Mouse (Mus musculus) limb, embryonic 11.5 days (tissue): ENCODE data around the gene Sox21. TPM values are rescaled to one million over a fixed set of nuclear protein-coding genes. Genes with fewer than 3 reads are reported as not detected.
A peak's percentile ranks its signal among the peaks of the same experiment; 100 is the strongest.

Experiments
- ATAC-seq: fragments of 200-750 bp; cut with Nextera tagmentation; 2 replicates; pipeline ENCODE4 v1.8.0; 2017; ENCODE audit warnings: low read depth; ENCODE audit not compliant: insufficient number of reproducible peaks, low FRiP score, low TSS enrichment
- DNase-seq: peaks from one replicate; pipeline ENCODE4 v3.0.0-alpha.2; 2015; ENCODE audit warnings: low spot score
- H3K27ac ChIP-seq: fragments of 300-500 bp; sonication (generic); replicated peaks from 2 replicates; pipeline ENCODE4 v1.5.1; 2014; ENCODE audit warnings: low read depth, mild to moderate bottlenecking, low read length
- H3K27me3 ChIP-seq: fragments of 300-500 bp; sonication (generic); 2 replicates; pipeline ENCODE4 v1.6.1; 2014; ENCODE audit warnings: mild to moderate bottlenecking, low read length, mixed read lengths; ENCODE audit not compliant: control insufficient read depth, insufficient read depth
- H3K36me3 ChIP-seq: fragments of 300-500 bp; sonication (generic); 2 replicates; pipeline ENCODE4 v1.6.1; 2014; ENCODE audit warnings: mild to moderate bottlenecking, low read length, moderate library complexity, mixed read lengths; ENCODE audit not compliant: control insufficient read depth, insufficient read depth
- H3K4me1 ChIP-seq: fragments of 300-500 bp; sonication (generic); 2 replicates; pipeline ENCODE4 v1.6.1; 2014; ENCODE audit warnings: low read length, mixed read lengths; ENCODE audit not compliant: control insufficient read depth, insufficient read depth
- H3K4me2 ChIP-seq: fragments of 300-500 bp; sonication (generic); 2 replicates; pipeline ENCODE4 v1.6.1; 2014; ENCODE audit warnings: low read depth, mild to moderate bottlenecking, moderate library complexity; ENCODE audit not compliant: severe bottlenecking
- H3K4me3 ChIP-seq: fragments of 300-500 bp; sonication (generic); 2 replicates; pipeline ENCODE4 v1.5.1; 2014; ENCODE audit warnings: low read depth, low read length
- H3K9ac ChIP-seq: fragments of 300-500 bp; sonication (generic); 2 replicates; pipeline ENCODE4 v1.6.1; 2014; ENCODE audit warnings: mild to moderate bottlenecking, low read length
- H3K9me3 ChIP-seq: fragments of 300-500 bp; sonication (generic); 2 replicates; pipeline ENCODE4 v1.6.1; 2016; ENCODE audit warnings: low read length; ENCODE audit not compliant: control insufficient read depth
- WGBS: fragments of 180-500 bp; shearing (Covaris S2); extraction: QIAGEN DNeasy Blood & Tissue Kit; methylation state at CpG from one replicate; pipeline ENCODE4 v1.1.7; 2014; 5-methylcytosine and 5-hydroxymethylcytosine counted together
- polyA plus RNA-seq: library from polyadenylated mRNA; unstranded; fragments of >200 nt; fragmentation: Nextera tagmentation; extraction: Ambion mirVana; gene quantifications from 2 replicates; pipeline ENCODE4 v1.2.1, GENCODE M21; 2014

Sox21 gene
- polyA plus RNA-seq, 1 experiment from 2014 or later: 0.13 TPM

DNA sequence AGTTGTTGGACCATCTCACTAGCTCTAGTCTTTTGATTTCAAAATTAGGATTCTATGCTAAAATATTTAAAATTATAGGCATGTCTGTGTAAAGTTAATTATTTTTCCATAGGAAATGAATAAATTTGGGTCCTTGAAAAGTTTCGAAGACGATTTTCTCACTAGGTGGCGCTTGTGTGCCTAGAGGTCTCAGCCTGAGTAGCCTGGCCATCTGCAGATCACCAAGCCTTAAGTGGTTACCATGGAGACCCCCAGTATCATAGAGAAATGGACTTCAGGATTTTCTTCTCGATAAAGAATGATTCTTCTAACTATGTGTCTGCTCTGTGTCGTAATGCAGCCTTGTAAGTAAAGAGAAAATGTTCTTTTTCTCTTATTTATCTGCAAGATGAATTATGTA, 27.2 kb downstream of the Sox21 start:
- H3K27ac ChIP-seq: no peak overlapping the region
- no peaks in the 10 kb centered on the region for H3K36me3 ChIP-seq
- H3K9me3 ChIP-seq: no peaks in the 10 kb centered on the region
- WGBS: 25% methylated on average over 5 of the region's 5 CpGs
- peak; percentile 58 for DNase-seq
- H3K4me2 ChIP-seq: no peak overlapping the region
- no peaks in the 10 kb centered on the region for H3K4me1 ChIP-seq
- H3K4me3 ChIP-seq: no peak overlapping the region
- no peak overlapping the region for H3K9ac ChIP-seq
- ATAC-seq: no peak
- H3K27me3 ChIP-seq: no peaks in the 10 kb centered on the region

DNA sequence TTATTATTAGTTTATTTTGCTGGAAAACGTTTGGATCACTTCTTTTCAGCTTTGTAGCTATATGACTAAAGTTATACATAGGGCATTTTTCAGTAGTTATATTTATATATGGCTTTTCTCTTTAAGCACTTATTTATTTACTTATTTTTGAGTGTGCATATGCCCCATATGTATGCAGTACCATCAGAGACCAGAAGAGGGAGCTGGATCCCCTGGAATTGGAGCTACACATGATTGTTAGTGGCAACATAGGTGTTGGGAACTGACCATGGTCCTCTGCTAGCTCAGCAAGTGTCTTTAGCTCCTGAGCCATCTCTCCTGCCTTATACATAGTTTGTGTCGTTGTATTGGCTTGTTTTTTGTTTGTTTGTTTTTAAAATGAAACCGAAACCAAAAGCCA, 29.5 kb downstream of the Sox21 start:
- Histone ChIP-seq H3K9me3 (no peaks in the 10 kb centered on the region), H3K27me3 (no peaks in the 10 kb centered on the region), H3K27ac (no peak overlapping the region), H3K4me1 (no peaks in the 10 kb centered on the region), H3K36me3 (no peaks in the 10 kb centered on the region), H3K4me2 (no peak overlapping the region), H3K4me3 (no peak overlapping the region), H3K9ac (no peak overlapping the region)
- 78% methylated on average over 3 of the region's 3 CpGs for WGBS
- no peak for ATAC-seq
- DNase-seq: no peak

GRCm38 (mm10) chr14:118203031-118203430, 33.8 kb downstream of the Sox21 start:
- no peak overlapping the region for H3K4me3 ChIP-seq
- H3K27me3 ChIP-seq: no peaks in the 10 kb centered on the region
- H3K9me3 ChIP-seq: no peaks in the 10 kb centered on the region
- H3K4me2 ChIP-seq: no peak overlapping the region
- no peaks in the 10 kb centered on the region for H3K36me3 ChIP-seq
- H3K9ac ChIP-seq: no peak overlapping the region
- DNase-seq (no peak), ATAC-seq (no peak)
- no peak overlapping the region for H3K27ac ChIP-seq
- 71% methylated on average over 7 of the region's 7 CpGs for WGBS
- H3K4me1 ChIP-seq: no peaks in the 10 kb centered on the region

GRCm38 (mm10) chr14:118202006-118202405, 34.8 kb downstream of the Sox21 start:
- H3K27ac ChIP-seq: no peak overlapping the region
- no peak overlapping the region for H3K4me3 ChIP-seq
- no peaks in the 10 kb centered on the region for H3K36me3 ChIP-seq
- no peak overlapping the region for H3K9ac ChIP-seq
- ATAC-seq (no peak), DNase-seq (no peak)
- no peak overlapping the region for H3K4me2 ChIP-seq
- H3K4me1 ChIP-seq: no peaks in the 10 kb centered on the region
- WGBS: 88% methylated on average over 5 of the region's 5 CpGs
- no peaks in the 10 kb centered on the region for H3K27me3 ChIP-seq
- H3K9me3 ChIP-seq: no peaks in the 10 kb centered on the region

DNA sequence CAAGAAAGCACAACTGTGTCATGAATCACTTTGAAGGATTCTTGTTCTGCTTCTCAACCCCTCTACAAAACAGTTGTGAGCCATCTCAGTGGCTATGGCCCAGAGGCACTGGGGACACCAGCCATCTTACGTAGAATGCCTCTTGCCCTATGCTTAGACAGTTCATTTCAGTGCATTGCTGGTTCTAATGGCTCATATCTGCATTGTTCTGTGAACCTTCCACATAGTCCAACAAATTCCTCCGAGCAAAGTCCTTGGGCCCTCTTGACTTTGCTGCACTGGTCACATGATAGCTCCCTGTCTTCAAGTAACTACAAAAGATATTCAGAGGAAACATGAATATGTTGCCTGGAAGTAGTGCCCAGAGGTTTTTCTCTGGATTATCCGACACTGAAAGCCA, 36.1 kb downstream of the Sox21 start:
- no peaks in the 10 kb centered on the region for H3K27me3 ChIP-seq
- H3K4me2 ChIP-seq: no peak overlapping the region
- no peaks in the 10 kb centered on the region for H3K9me3 ChIP-seq
- DNase-seq: no peak
- H3K27ac ChIP-seq: no peak overlapping the region
- 92% methylated on average over 3 of the region's 3 CpGs for WGBS
- H3K36me3 ChIP-seq: no peaks in the 10 kb centered on the region
- no peak overlapping the region for H3K9ac ChIP-seq
- no peaks in the 10 kb centered on the region for H3K4me1 ChIP-seq
- no peak for ATAC-seq
- H3K4me3 ChIP-seq: no peak overlapping the region

- DNase-seq: no peak
- no peak overlapping the region for H3K27ac ChIP-seq
- no peak overlapping the region for H3K4me2 ChIP-seq
- H3K36me3 ChIP-seq: no peaks in the 10 kb centered on the region
- no peak for ATAC-seq
- H3K9ac ChIP-seq: no peak overlapping the region
- H3K27me3 ChIP-seq: peaks cover 4% of the 10 kb centered on the region
- no peaks in the 10 kb centered on the region for H3K4me1 ChIP-seq
- 73% methylated on average over 12 of the region's 12 CpGs for WGBS
- no peaks in the 10 kb centered on the region for H3K9me3 ChIP-seq
- no peak overlapping the region for H3K4me3 ChIP-seq
These were observed 39.8 kb downstream of the Sox21 start for GRCm38 (mm10) chr14:118197063-118197462.

- 71% methylated on average over 13 of the region's 13 CpGs for WGBS
- no peak overlapping the region for H3K9ac ChIP-seq
- H3K4me1 ChIP-seq: no peaks in the 10 kb centered on the region
- H3K9me3 ChIP-seq: no peaks in the 10 kb centered on the region
- ATAC-seq (no peak), DNase-seq (no peak)
- H3K4me3 ChIP-seq: no peak overlapping the region
- H3K36me3 ChIP-seq: no peaks in the 10 kb centered on the region
- H3K27me3 ChIP-seq: peaks cover 4% of the 10 kb centered on the region
- H3K4me2 ChIP-seq: no peak overlapping the region
- no peak overlapping the region for H3K27ac ChIP-seq
These were observed 42.5 kb downstream of the Sox21 start for GRCm38 (mm10) chr14:118194219-118194914.

- H3K27me3 ChIP-seq: peaks cover 4% of the 10 kb centered on the region
- WGBS: 62% methylated on average over 10 of the region's 10 CpGs
- no peaks in the 10 kb centered on the region for H3K9me3 ChIP-seq
- H3K27ac ChIP-seq: no peak overlapping the region
- H3K4me1 ChIP-seq: no peaks in the 10 kb centered on the region
- no peak overlapping the region for H3K9ac ChIP-seq
- H3K4me3 ChIP-seq: no peak overlapping the region
- H3K4me2 ChIP-seq: no peak overlapping the region
- no peaks in the 10 kb centered on the region for H3K36me3 ChIP-seq
- no peak for ATAC-seq
- DNase-seq: no peak
These were observed 43.2 kb downstream of the Sox21 start for GRCm38 (mm10) chr14:118193663-118194062.
